Mouse (Mus musculus) heart, embryonic 16.5 days (tissue): ENCODE results near the gene Zbtb43. TPM values are rescaled to one million over a fixed set of nuclear protein-coding genes. Genes with fewer than 3 reads are reported as not detected.

Experiments used
- ATAC-seq: fragments of 200-750 bp; cut with Nextera tagmentation; replicated peaks from 2 replicates; pipeline ENCODE4 v1.8.0; 2017; ENCODE audit warnings: moderate number of reproducible peaks; ENCODE audit not compliant: insufficient read depth, low FRiP score; ENCODE audit errors: extremely low read depth
- H3K27ac ChIP-seq: fragments of 300-500 bp; sonication (generic); 2 replicates; pipeline ENCODE4 v1.5.1; 2014; ENCODE audit warnings: mild to moderate bottlenecking, low read length, control low read depth, moderate library complexity
- H3K27me3 ChIP-seq: fragments of 300-500 bp; sonication (generic); 2 replicates; pipeline ENCODE4 v1.6.1; 2014; ENCODE audit warnings: low read length, mixed read lengths; ENCODE audit not compliant: control insufficient read depth, insufficient read depth
- H3K36me3 ChIP-seq: fragments of 300-500 bp; sonication (generic); 2 replicates; pipeline ENCODE4 v1.6.1; 2014; ENCODE audit not compliant: control insufficient read depth, insufficient read depth
- H3K4me1 ChIP-seq: fragments of 300-500 bp; sonication (generic); 2 replicates; pipeline ENCODE4 v1.6.1; 2014; ENCODE audit warnings: low read length, mixed read lengths; ENCODE audit not compliant: control insufficient read depth, insufficient read depth
- H3K4me2 ChIP-seq: fragments of 300-500 bp; sonication (generic); 2 replicates; pipeline ENCODE4 v1.6.1; 2014; ENCODE audit warnings: low read depth, mild to moderate bottlenecking, control low read depth, low read length
- H3K4me3 ChIP-seq: fragments of 300-500 bp; sonication (generic); 2 replicates; pipeline ENCODE4 v1.5.1; 2014; ENCODE audit warnings: mild to moderate bottlenecking, control low read depth, low read length
- H3K9ac ChIP-seq: fragments of 300-500 bp; sonication (generic); 2 replicates; pipeline ENCODE4 v1.6.1; 2014; ENCODE audit warnings: low read length, control low read depth
- H3K9me3 ChIP-seq: fragments of 300-500 bp; sonication (generic); replicated peaks from 2 replicates; pipeline ENCODE4 v1.6.1; 2016; ENCODE audit warnings: low read length; ENCODE audit not compliant: control insufficient read depth
- WGBS: fragments of 180-500 bp; shearing (Covaris S2); extraction: QIAGEN DNeasy Blood & Tissue Kit; methylation state at CpG from one replicate; pipeline ENCODE4 v1.1.7; 2014; 5-methylcytosine and 5-hydroxymethylcytosine counted together
- polyA plus RNA-seq: library from polyadenylated mRNA; unstranded; fragments of >200 nt; fragmentation: Nextera tagmentation; extraction: Ambion mirVana; gene quantifications from 2 replicates; pipeline ENCODE4 v1.2.1, GENCODE M21; 2015

The Zbtb43 gene
- 13.3 and 15.5 TPM in 2 replicates for polyA plus RNA-seq

DNA sequence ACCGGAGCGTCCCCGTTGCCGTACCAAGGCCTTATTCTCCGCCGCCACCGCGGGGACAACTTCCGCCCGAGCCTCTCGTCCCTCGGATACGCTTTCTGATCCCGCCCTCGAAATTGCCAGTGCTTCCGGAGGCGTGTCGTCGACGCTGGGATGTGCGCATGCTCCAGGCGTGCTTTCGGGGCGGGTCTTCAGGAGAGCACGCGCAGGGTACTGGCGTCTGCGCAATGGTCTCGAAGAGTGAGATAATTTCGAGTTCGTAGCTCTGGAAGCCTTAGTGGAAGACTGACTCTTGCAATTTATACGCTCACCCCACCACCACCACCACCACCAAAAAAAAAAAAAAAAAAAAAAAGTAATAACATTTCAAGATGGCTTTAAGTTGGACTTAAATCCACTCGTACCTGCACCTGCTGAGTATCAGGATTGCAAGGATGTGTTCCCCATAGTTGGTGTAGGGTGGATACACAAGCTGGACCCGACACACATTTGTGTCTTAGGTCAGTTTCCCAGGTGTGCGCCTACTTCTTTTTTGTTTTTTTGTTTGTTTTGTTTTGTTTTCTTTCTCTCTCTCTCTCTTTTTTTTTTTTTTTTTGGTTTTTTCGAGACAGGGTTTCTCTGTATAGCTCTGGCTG lies at the start of gene Zbtb43:
Gene Zbtb43 (minus strand): TSS at position 94 of the 632 bp plus-strand sequence.
- H3K4me3 ChIP-seq, result peak within 1 kb of the TSS; percentile 96
- H3K27me3 ChIP-seq, result no peaks in the 10 kb centered on the region
- H3K4me1 ChIP-seq, result peaks cover 19% of the 10 kb centered on the region
- no peaks in the 10 kb centered on the region for H3K9me3 ChIP-seq
- peak; percentile 97 for ATAC-seq
- 7% methylated on average over 36 of the region's 36 CpGs for WGBS
- H3K9ac ChIP-seq, result peak within 1 kb of the TSS; percentile 96
- peak within 1 kb of the TSS; percentile 72 for H3K4me2 ChIP-seq
- peak within 1 kb of the TSS; percentile 81 for H3K27ac ChIP-seq
- peaks cover 3% of the 10 kb centered on the region; the same call in 1 of the 2 replicates for H3K36me3 ChIP-seq

DNA sequence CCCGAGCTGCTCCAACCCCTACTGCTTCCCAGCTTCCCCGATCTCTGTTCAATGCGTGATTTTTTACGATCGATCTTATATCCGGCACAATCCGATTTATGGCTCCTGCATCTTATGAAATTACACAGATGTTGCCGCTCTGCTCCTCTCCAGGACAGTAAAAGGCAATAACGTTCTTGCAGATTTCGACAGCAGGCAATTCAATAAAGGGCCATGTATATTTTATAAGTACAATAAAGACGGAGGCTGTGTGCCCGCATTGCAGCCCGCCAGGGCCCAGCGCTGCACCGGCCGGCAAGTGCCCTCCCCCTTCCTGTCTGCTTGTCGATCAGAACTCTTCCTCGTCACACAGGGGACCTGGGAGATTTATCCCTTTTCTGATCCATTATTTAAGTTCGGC lies 47.5 kb upstream of the Zbtb43 start:
- Histone ChIP-seq H3K4me3 (no peak overlapping the region), H3K4me1 (no peaks in the 10 kb centered on the region), H3K36me3 (no peaks in the 10 kb centered on the region), H3K27ac (no peak overlapping the region), H3K4me2 (no peak overlapping the region), H3K27me3 (no peaks in the 10 kb centered on the region), H3K9me3 (no peaks in the 10 kb centered on the region; the same call in 1 of the 2 replicates), H3K9ac (no peak overlapping the region)
- no peak for ATAC-seq
- WGBS, result 73% methylated on average over 19 of the region's 19 CpGs

DNA sequence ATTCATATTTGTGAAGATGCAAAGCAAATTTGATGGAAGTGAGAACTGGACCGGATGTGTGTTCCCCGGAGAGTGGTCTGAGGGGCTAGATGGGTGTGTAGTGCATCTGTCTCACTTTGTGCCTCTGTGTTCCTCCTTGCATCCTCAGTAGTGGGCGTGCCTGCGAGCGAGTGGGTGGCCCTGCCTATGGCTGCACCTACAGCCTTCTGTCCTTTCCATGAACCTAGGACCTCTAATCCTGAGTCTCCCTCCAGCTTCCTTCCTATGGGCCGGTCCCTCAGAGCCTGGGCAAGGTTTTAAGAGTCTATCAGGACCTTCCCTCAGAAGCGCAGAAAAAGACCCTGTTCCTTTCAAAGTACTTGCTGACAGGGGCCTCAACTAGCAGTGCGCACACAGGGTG lies 47.1 kb upstream of the Zbtb43 start:
- H3K27ac ChIP-seq, result no peak overlapping the region

GRCm38 (mm10) chr2:33510791-33511190 lies 42.4 kb upstream of the Zbtb43 start:
- ATAC-seq, result no peak
- Histone ChIP-seq H3K27ac (no peak overlapping the region), H3K4me2 (no peak overlapping the region), H3K36me3 (no peaks in the 10 kb centered on the region), H3K9ac (no peak overlapping the region), H3K4me1 (no peaks in the 10 kb centered on the region), H3K9me3 (peaks cover 3% of the 10 kb centered on the region; the same call in 1 of the 2 replicates), H3K4me3 (no peak overlapping the region), H3K27me3 (no peaks in the 10 kb centered on the region)
- WGBS, result 94% methylated on average over 1 of the region's 1 CpGs

More for the DNA sequence above, 47.1 kb upstream of the Zbtb43 start:
- H3K4me1 ChIP-seq, result no peaks in the 10 kb centered on the region
- H3K4me3 ChIP-seq, result no peak overlapping the region
- no peak overlapping the region for H3K9ac ChIP-seq
- H3K27me3 ChIP-seq, result no peaks in the 10 kb centered on the region
- no peaks in the 10 kb centered on the region for H3K36me3 ChIP-seq
- H3K4me2 ChIP-seq, result no peak overlapping the region
- no peaks in the 10 kb centered on the region; the same call in 1 of the 2 replicates for H3K9me3 ChIP-seq
- WGBS, result 70% methylated on average over 8 of the region's 8 CpGs
- ATAC-seq, result no peak

GRCm38 (mm10) chr2:33502602-33503001 lies 34.2 kb upstream of the Zbtb43 start:
- H3K4me2 ChIP-seq, result no peak overlapping the region
- ATAC-seq, result no peak
- WGBS, result 31% methylated on average over 2 of the region's 2 CpGs

DNA sequence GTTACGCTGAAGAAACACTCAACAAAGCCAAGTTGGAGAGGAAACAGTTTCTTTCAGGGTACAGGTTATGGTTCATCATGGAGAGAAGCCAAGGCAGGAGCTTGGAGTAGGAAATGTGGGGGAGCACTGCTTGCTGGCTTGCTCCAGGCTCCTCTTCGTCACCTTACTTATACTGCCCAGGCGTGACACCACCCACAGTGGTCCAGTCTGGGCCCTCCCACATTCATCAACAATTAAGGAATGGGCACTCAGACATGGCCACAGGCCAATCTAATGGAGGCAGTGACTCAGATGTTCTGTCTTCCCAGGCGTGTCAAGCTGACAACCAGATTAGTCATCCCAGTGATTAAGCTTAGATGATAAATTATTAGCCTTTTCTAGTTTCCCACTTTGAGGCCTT lies 29.9 kb upstream of the Zbtb43 start:
- H3K27ac ChIP-seq, result no peak overlapping the region
- H3K36me3 ChIP-seq, result no peaks in the 10 kb centered on the region
- H3K27me3 ChIP-seq, result no peaks in the 10 kb centered on the region
- no peak overlapping the region for H3K4me3 ChIP-seq
- 60% methylated on average over 4 of the region's 4 CpGs for WGBS
- peaks cover 10% of the 10 kb centered on the region for H3K9me3 ChIP-seq
- no peaks in the 10 kb centered on the region for H3K4me1 ChIP-seq
- no peak overlapping the region for H3K4me2 ChIP-seq
- no peak overlapping the region for H3K9ac ChIP-seq
- ATAC-seq, result no peak

More at GRCm38 (mm10) chr2:33502602-33503001, 34.2 kb upstream of the Zbtb43 start:
- H3K4me3 ChIP-seq, result no peak overlapping the region
- no peak overlapping the region for H3K9ac ChIP-seq
- H3K36me3 ChIP-seq, result no peaks in the 10 kb centered on the region
- no peaks in the 10 kb centered on the region for H3K27me3 ChIP-seq
- H3K4me1 ChIP-seq, result no peaks in the 10 kb centered on the region
- peaks cover 7% of the 10 kb centered on the region for H3K9me3 ChIP-seq
- no peak overlapping the region for H3K27ac ChIP-seq

DNA sequence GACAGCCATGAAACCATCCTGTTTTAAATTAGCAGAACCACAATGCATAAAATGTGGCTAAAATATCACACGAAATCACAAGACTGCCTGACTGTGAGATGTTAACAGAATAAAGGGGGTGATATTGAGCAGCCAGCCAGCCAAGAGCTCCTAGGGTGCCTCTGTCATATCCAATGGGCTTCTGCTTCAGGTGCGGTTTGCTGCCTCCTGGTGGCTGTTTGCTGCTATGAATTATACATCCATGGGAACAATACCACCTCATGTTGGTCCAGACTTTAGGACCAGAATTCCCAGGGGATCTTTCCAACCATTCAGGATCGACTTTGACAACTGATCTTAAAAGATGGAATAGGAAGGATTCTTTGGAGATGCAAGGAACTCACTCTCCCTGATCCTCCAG lies 27.3 kb upstream of the Zbtb43 start:
- Histone ChIP-seq H3K9ac (no peak overlapping the region), H3K9me3 (peaks cover 10% of the 10 kb centered on the region), H3K36me3 (no peaks in the 10 kb centered on the region), H3K27me3 (no peaks in the 10 kb centered on the region), H3K4me3 (no peak overlapping the region), H3K4me1 (no peaks in the 10 kb centered on the region), H3K27ac (no peak overlapping the region), H3K4me2 (no peak overlapping the region)
- WGBS, result 41% methylated on average over 3 of the region's 3 CpGs
- no peak for ATAC-seq

GRCm38 (mm10) chr2:33492041-33492440 lies 23.7 kb upstream of the Zbtb43 start:
- no peak overlapping the region for H3K9ac ChIP-seq
- no peak overlapping the region for H3K27ac ChIP-seq
- WGBS, result 87% methylated on average over 3 of the region's 3 CpGs
- H3K4me3 ChIP-seq, result no peak overlapping the region
- no peak for ATAC-seq
- H3K4me1 ChIP-seq, result no peaks in the 10 kb centered on the region
- no peaks in the 10 kb centered on the region for H3K36me3 ChIP-seq
- no peak overlapping the region for H3K4me2 ChIP-seq
- H3K27me3 ChIP-seq, result peaks cover 2% of the 10 kb centered on the region; the same call in 1 of the 2 replicates
- H3K9me3 ChIP-seq, result 0 out of 2 replicates have a peak, but pooled peaks cover 3% of the 10 kb centered on the region

DNA sequence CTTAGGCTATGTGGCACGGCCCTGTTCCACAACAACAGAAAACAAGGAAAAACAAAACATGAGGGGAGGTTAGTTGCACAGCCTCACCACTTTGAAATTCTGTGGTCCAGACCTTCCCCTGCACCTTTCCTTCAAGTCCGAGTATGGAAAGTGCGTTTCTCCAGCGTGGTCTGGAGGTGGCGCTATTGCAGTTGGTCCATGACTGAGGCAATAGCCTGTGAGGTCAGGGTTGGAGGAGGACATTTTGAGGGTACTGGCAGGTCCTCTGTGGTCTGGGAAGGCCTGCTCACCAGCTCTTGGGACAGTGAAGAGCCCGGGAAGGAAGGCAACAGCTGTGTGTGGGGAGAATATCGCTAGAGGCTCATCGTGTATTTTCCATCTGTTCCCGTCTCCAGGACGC lies 21.2 kb upstream of the Zbtb43 start:
- no peaks in the 10 kb centered on the region for H3K36me3 ChIP-seq
- no peaks in the 10 kb centered on the region for H3K9me3 ChIP-seq
- peaks cover 4% of the 10 kb centered on the region; the same call in 1 of the 2 replicates for H3K27me3 ChIP-seq
- no peak for ATAC-seq
- no peaks in the 10 kb centered on the region for H3K4me1 ChIP-seq
- 47% methylated on average over 10 of the region's 10 CpGs for WGBS
- H3K4me3 ChIP-seq, result no peak overlapping the region
- H3K9ac ChIP-seq, result no peak overlapping the region
- no peak overlapping the region for H3K4me2 ChIP-seq
- no peak overlapping the region for H3K27ac ChIP-seq
